Mouse (Mus musculus) MEL (cell line): ENCODE results near the gene Gm21976. TPM values are rescaled to one million over a fixed set of nuclear protein-coding genes. Genes with fewer than 3 reads are reported as not detected.

Experiments used
- DNase-seq: peaks from one replicate; pipeline ENCODE4 v3.0.0; 2011; ENCODE audit warnings: low read depth, low spot score
- H3K27ac ChIP-seq: 2 replicates; pipeline ENCODE4 v1.5.1; 2012; ENCODE audit warnings: low read depth, mild to moderate bottlenecking, control low read depth, low read length, moderate library complexity; ENCODE audit not compliant: control insufficient read depth
- H3K27me3 ChIP-seq, 2 experiments: fragments of 150-350 bp in 1 of 2; sonication (generic) in 1 of 2; 2 replicates each; pipeline ENCODE4 v1.6.1; 2012; ENCODE audit warnings: low read length in 2 of 2, mild to moderate bottlenecking in 2 of 2, improper control_type of control experiment in 1 of 2, moderate library complexity in 1 of 2; ENCODE audit not compliant: insufficient read depth in 2 of 2, control insufficient read depth in 1 of 2
- H3K36me3 ChIP-seq, 2 experiments: 2 replicates each; pipeline ENCODE4 v1.6.1; 2012 to 2014; ENCODE audit warnings: low read length in 2 of 2, improper control_type of control experiment in 1 of 2, inconsistent platforms in 1 of 2, mild to moderate bottlenecking in 1 of 2; ENCODE audit not compliant: insufficient read depth in 2 of 2, control insufficient read depth in 1 of 2
- H3K4me1 ChIP-seq, 2 experiments: fragments of 150-350 bp in 1 of 2; sonication (generic) in 1 of 2; 2 replicates each; pipeline ENCODE4 v1.6.1; 2012; ENCODE audit warnings: low read length in 2 of 2, improper control_type of control experiment in 1 of 2, mild to moderate bottlenecking in 1 of 2; ENCODE audit not compliant: insufficient read depth in 2 of 2, control insufficient read depth in 1 of 2
- H3K4me3 ChIP-seq, 2 experiments: fragments of 150-350 bp in 1 of 2; sonication (generic) in 1 of 2; 2 replicates each; pipeline ENCODE4 v1.5.1; 2012; ENCODE audit warnings: low read depth in 2 of 2, low read length in 2 of 2, mild to moderate bottlenecking in 2 of 2, moderate library complexity in 2 of 2, control low read depth in 1 of 2, improper control_type of control experiment in 1 of 2; ENCODE audit not compliant: control insufficient read depth in 1 of 2, insufficient read depth in 1 of 2
- H3K79me2 ChIP-seq: 2 replicates; pipeline ENCODE4 v1.6.1; 2012; ENCODE audit warnings: mild to moderate bottlenecking, low read length, moderate library complexity; ENCODE audit not compliant: control insufficient read depth, poor library complexity, insufficient read depth
- H3K9ac ChIP-seq: 2 replicates; pipeline ENCODE4 v1.6.1; 2012; ENCODE audit warnings: low read depth, mild to moderate bottlenecking, control low read depth, low read length, moderate library complexity; ENCODE audit not compliant: control insufficient read depth, poor library complexity, severe bottlenecking
- H3K9me3 ChIP-seq: fragments of 150-350 bp; sonication (generic); replicated peaks from 2 replicates; pipeline ENCODE4 v1.6.1; 2012; ENCODE audit warnings: mild to moderate bottlenecking, low read length, improper control_type of control experiment, moderate library complexity; ENCODE audit not compliant: insufficient read depth
- E2F4 ChIP-seq: IDR thresholded peaks from 2 replicates; pipeline ENCODE4 v1.6.1; 2011; ENCODE audit warnings: low read depth, low read length, improper control_type of control experiment, borderline replicate concordance
- POLR2AphosphoS5 ChIP-seq: IDR thresholded peaks from 2 replicates; pipeline ENCODE4 v1.6.1; 2012; ENCODE audit warnings: low read depth, borderline replicate concordance, mild to moderate bottlenecking, inconsistent platforms, low read length, moderate library complexity, mixed read lengths
- RAD21 ChIP-seq: IDR thresholded peaks from 2 replicates; pipeline ENCODE4 v1.6.1; 2011; ENCODE audit warnings: mild to moderate bottlenecking, low read depth, low read length, improper control_type of control experiment
- TCF12 ChIP-seq: IDR thresholded peaks from 2 replicates; pipeline ENCODE4 v1.6.1; 2014; ENCODE audit warnings: low read depth, mild to moderate bottlenecking, inconsistent platforms, low read length, improper control_type of control experiment, moderate library complexity
- USF1 ChIP-seq: IDR thresholded peaks from 2 replicates; pipeline ENCODE4 v1.6.1; 2014; ENCODE audit warnings: low read depth, mild to moderate bottlenecking, inconsistent platforms, low read length, improper control_type of control experiment, moderate library complexity
- ZKSCAN1 ChIP-seq: IDR thresholded peaks from 2 replicates; pipeline ENCODE4 v1.6.1; 2012; ENCODE audit warnings: low read depth, mild to moderate bottlenecking, inconsistent platforms, low read length, improper control_type of control experiment, moderate library complexity
- polyA plus RNA-seq, 2 experiments: library from polyadenylated mRNA; stranded (reverse) in 1 of 2; unstranded in 1 of 2; fragments of >175 nt in 1 of 2; fragments of >200 nt in 1 of 2; gene quantifications; 2 replicates each; pipeline versions ENCODE4 v1.2.1 to v1.2.4; 2012; ENCODE audit warnings: low replicate concordance in 2 of 2, low read depth in 1 of 2; ENCODE audit not compliant: insufficient read length in 2 of 2, insufficient read depth in 1 of 2, missing spikeins in 1 of 2
- total RNA-seq: library from RNA; depleted of rRNA; stranded (reverse); fragments of 300-350 nt; gene quantifications from 2 replicates; pipeline ENCODE4 v1.2.3, GENCODE M21; 2012

Gm21976 gene
- total and polyA plus RNA-seq, 3 experiments: not detected

DNA sequence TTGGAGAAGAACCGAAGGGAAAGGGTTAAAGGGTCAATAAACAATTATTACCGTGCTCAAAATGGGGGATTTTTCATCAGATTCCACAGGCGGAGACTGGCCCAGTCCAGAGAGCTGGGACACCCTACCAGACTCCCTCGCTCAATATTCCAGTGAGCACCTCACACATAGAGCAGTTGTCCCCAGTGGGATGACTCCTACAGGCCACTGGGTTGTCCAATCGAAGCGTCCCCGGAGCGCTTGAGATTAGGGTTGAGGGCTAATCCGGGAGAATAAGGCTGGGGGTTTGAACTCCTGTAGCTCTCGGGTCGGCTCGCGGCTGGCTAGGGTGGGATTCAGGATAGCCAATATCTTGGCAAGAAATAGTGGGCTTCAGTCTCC is 74.0 kb downstream of the Gm21976 start:
- Histone ChIP-seq H3K27me3 (no peaks in the 10 kb centered on the region), H3K9ac (no peak overlapping the region), H3K4me3 (no peak overlapping the region), H3K79me2 (no peaks in the 10 kb centered on the region), H3K4me1 (no peaks in the 10 kb centered on the region), H3K27ac (no peak overlapping the region), H3K36me3 (no peaks in the 10 kb centered on the region)
- TF ChIP-seq USF1 (no peak), E2F4 (no peak)
- TF ChIP-seq, all 39 proteins: peak for 0
- H3K9me3 ChIP-seq: no peaks in the 10 kb centered on the region
- DNase-seq: no peak

- H3K9ac ChIP-seq: no peak within 1 kb of the TSS
- no peak for TF ChIP-seq TCF12
- no peak for TF ChIP-seq RAD21
- no peak for TF ChIP-seq E2F4
- no peak for TF ChIP-seq ZKSCAN1
- no peaks in the 10 kb centered on the region for H3K27me3 ChIP-seq
- H3K79me2 ChIP-seq: no peaks in the 10 kb centered on the region
- no peaks in the 10 kb centered on the region for H3K9me3 ChIP-seq
- H3K4me1 ChIP-seq: no peaks in the 10 kb centered on the region
- H3K4me3 ChIP-seq: no peak within 1 kb of the TSS
- DNase-seq: no peak
- H3K36me3 ChIP-seq: no peaks in the 10 kb centered on the region
- no peak within 1 kb of the TSS for H3K27ac ChIP-seq
Observed at GRCm38 (mm10) chr13:98354090-98354801, 74.6 kb downstream of the Gm21976 start, which contains the start of gene Foxd1. Gene Foxd1, plus strand, starts transcription at chr13:98354242.

DNA sequence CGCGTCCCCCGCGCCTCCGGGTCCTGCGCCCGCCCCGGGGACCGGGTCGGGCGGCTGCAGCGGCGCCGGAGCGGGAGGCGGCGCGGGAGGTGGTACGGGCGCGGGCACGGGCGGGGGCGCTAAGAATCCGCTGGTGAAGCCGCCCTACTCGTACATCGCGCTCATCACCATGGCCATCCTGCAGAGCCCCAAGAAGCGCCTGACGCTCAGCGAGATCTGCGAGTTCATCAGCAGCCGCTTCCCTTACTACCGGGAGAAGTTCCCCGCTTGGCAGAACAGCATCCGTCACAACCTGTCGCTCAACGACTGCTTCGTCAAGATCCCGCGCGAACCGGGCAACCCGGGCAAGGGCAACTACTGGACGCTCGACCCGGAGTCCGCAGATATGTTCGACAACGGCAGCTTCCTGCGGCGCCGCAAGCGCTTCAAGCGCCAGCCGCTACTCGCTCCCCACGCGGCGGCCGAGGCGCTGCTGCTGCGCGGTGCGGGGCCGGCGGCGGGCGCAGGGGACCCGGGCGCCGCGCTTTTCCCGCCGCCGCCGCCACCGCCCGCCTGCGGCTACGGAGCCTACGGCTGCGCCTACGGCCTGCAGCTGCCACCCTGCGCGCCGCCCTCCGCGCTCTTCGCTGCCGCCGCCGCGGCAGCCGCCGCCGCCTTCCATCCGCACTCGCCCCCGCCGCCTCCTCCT is 75.3 kb downstream of the Gm21976 start:
- Histone ChIP-seq H3K27me3 (no peaks in the 10 kb centered on the region), H3K9me3 (no peaks in the 10 kb centered on the region), H3K79me2 (no peaks in the 10 kb centered on the region), H3K4me3 (no peak overlapping the region), H3K36me3 (no peaks in the 10 kb centered on the region), H3K4me1 (no peaks in the 10 kb centered on the region), H3K9ac (no peak overlapping the region), H3K27ac (no peak overlapping the region)
- no peak for DNase-seq
- no peak for TF ChIP-seq POLR2AphosphoS5
